Mouse (Mus musculus): ENCODE results near the gene Ndufv2.

- no peak for TF ChIP-seq EP300 (IDR thresholded peaks at IDR 0.05; ENCODE audit: low read depth)
- no peak for TF ChIP-seq CTCF (IDR thresholded peaks at IDR 0.05; ENCODE audit: low read depth)
These were observed 11.1 kb downstream of the Ndufv2 start for GRCm38 (mm10) chr17:66090251-66090650.

Data from liver, embryonic 14.5 days (tissue).